Mouse (Mus musculus) stomach, postnatal 0 days (tissue): Measurements from ENCODE around the gene Mrnip.

Experiments
- CTCF ChIP-seq: IDR thresholded peaks from 2 replicates; pipeline ENCODE4 v1.5.1; 2016; ENCODE audit warnings: antibody characterized with exemption, low read depth, mild to moderate bottlenecking, moderate library complexity
- EP300 ChIP-seq: optimal IDR thresholded peaks from 2 replicates; pipeline ENCODE3; 2016; ENCODE audit warnings: antibody characterized with exemption

DNA sequence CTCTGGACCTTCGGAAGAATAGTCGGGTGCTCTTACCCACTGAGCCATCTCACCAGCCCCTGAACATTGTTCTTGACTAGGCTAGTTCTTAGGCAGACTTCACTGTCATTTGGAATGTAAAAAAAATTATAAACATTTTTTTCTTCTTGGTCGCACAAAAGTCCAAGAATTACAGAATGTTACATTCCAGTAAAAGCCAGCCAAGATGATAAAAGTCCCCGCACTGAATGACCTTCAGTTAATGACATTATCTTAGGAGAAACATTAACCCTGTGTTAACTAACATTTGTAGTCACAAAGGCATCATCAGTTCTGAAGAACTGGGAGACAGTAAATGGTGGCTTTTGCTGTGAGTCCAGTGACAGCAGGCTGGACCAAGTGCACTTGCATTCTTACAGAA lies 16.1 kb downstream of the Mrnip start:
- no peak for TF ChIP-seq CTCF
- TF ChIP-seq EP300: no peak
